Mouse (Mus musculus): Measurements from ENCODE around the gene Cldn15. TPM values are rescaled to one million over a fixed set of nuclear protein-coding genes. Genes with fewer than 3 reads are reported as not detected.

Gene Cldn15
- polyA plus RNA-seq, 1 experiment from 2014 or later, result not detected

MicroRNAs within 50 kb of the gene (microRNA counts, 519-probe panel; counts per million panel counts)
- microRNA mmu-miR-702, result 31.2 counts per million

Small RNA genes lying within 50 kb of the gene (microRNA-seq; reads per million reads assigned to microRNA genes)
- 80.8 reads per million, percentile 32 among the genes with 10 or more reads in this experiment for gene Mir702 (ENCODE audit: insufficient number of aligned reads)

Other genes with a start within 250 kb of the Cldn15 start
- 35.1 and 40.6 TPM in 2 replicates for gene Col26a1, start 83.4 kb upstream of the Cldn15 start, polyA plus RNA-seq (2014; fragmentation: Nextera tagmentation; extraction: Ambion mirVana)
- gene Ift22, start 58.5 kb upstream of the Cldn15 start, polyA plus RNA-seq (2014; fragmentation: Nextera tagmentation; extraction: Ambion mirVana), result 105 and 112 TPM in 2 replicates
- gene Fis1, start 13.3 kb upstream of the Cldn15 start, polyA plus RNA-seq (2014; fragmentation: Nextera tagmentation; extraction: Ambion mirVana), result 277 and 287 TPM in 2 replicates
- 29.1 and 30.7 TPM in 2 replicates for gene Plod3, start 20.4 kb downstream of the Cldn15 start, polyA plus RNA-seq (2014; fragmentation: Nextera tagmentation; extraction: Ambion mirVana)
- 93.4 and 99.5 TPM in 2 replicates for gene Znhit1, start 21.4 kb downstream of the Cldn15 start, polyA plus RNA-seq (2014; fragmentation: Nextera tagmentation; extraction: Ambion mirVana)
- gene Vgf, start 59.8 kb downstream of the Cldn15 start, polyA plus RNA-seq (2014; fragmentation: Nextera tagmentation; extraction: Ambion mirVana), result 0.32 TPM in 1 of 2 replicates, not detected in the other
- gene Ap1s1, start 79.5 kb downstream of the Cldn15 start, polyA plus RNA-seq (2014; fragmentation: Nextera tagmentation; extraction: Ambion mirVana), result 187 and 207 TPM in 2 replicates
- 0.20 TPM in 1 of 2 replicates, not detected in the other for gene Serpine1, start 105.7 kb downstream of the Cldn15 start, polyA plus RNA-seq (2014; fragmentation: Nextera tagmentation; extraction: Ambion mirVana)
- 6.2 and 7.6 TPM in 2 replicates for gene Trim56, start 149.6 kb downstream of the Cldn15 start, polyA plus RNA-seq (2014; fragmentation: Nextera tagmentation; extraction: Ambion mirVana)
- gene Muc3, start 182.7 kb downstream of the Cldn15 start, polyA plus RNA-seq (2014; fragmentation: Nextera tagmentation; extraction: Ambion mirVana), result not detected in 2 replicates
- gene Muc3a, start 245.8 kb downstream of the Cldn15 start, polyA plus RNA-seq (2014; fragmentation: Nextera tagmentation; extraction: Ambion mirVana), result not detected in 2 replicates

Data from forebrain, embryonic 11.5 days (tissue).